Mouse (Mus musculus): Measurements from ENCODE around the gene Cep19.
A peak's percentile ranks its signal among the peaks of the same experiment; 100 is the strongest.

Gene Cep19

GRCm38 (mm10) chr16:32107342-32108045 is 7.9 kb downstream of the Cep19 start:
- no peak for DNase-seq (ENCODE audit: low spot score)

GRCm38 (mm10) chr16:32108170-32108569 is 8.6 kb downstream of the Cep19 start:
- DNase-seq (ENCODE audit: low spot score), result no peak

- DNase-seq (ENCODE audit: low spot score), result no peak
These were observed 9.0 kb downstream of the Cep19 start for GRCm38 (mm10) chr16:32108578-32108977.

GRCm38 (mm10) chr16:32110951-32111699 is 11.5 kb downstream of the Cep19 start:
- DNase-seq (ENCODE audit: low spot score), result no peak

GRCm38 (mm10) chr16:32113541-32114218 is 14.1 kb downstream of the Cep19 start:
- DNase-seq (ENCODE audit: low spot score), result peak; percentile 66

- no peak for DNase-seq (ENCODE audit: low spot score)
These were observed 14.8 kb downstream of the Cep19 start for GRCm38 (mm10) chr16:32114406-32114805.

GRCm38 (mm10) chr16:32114968-32115695 is 15.5 kb downstream of the Cep19 start:
- DNase-seq (ENCODE audit: low spot score), result peak; percentile 80

GRCm38 (mm10) chr16:32115781-32116180 is 16.2 kb downstream of the Cep19 start:
- no peak for DNase-seq (ENCODE audit: low spot score)

GRCm38 (mm10) chr16:32116186-32116585 is 16.6 kb downstream of the Cep19 start:
- no peak for DNase-seq (ENCODE audit: low spot score)

- DNase-seq (ENCODE audit: low spot score), result no peak
These were observed 20.9 kb downstream of the Cep19 start for GRCm38 (mm10) chr16:32120454-32120853.

GRCm38 (mm10) chr16:32124020-32124419 is 24.4 kb downstream of the Cep19 start:
- DNase-seq (ENCODE audit: low spot score), result no peak

GRCm38 (mm10) chr16:32124444-32125335 is 25.1 kb downstream of the Cep19 start:
- DNase-seq (ENCODE audit: low spot score), result no peak

GRCm38 (mm10) chr16:32125364-32125763 is 25.8 kb downstream of the Cep19 start:
- DNase-seq (ENCODE audit: low spot score), result no peak

- no peak for DNase-seq (ENCODE audit: low spot score)
These were observed 27.4 kb downstream of the Cep19 start for GRCm38 (mm10) chr16:32127046-32127445.

GRCm38 (mm10) chr16:32129449-32130189 is 30.0 kb downstream of the Cep19 start:
- no peak for DNase-seq (ENCODE audit: low spot score)

GRCm38 (mm10) chr16:32130190-32130826 is 30.7 kb downstream of the Cep19 start:
- DNase-seq (ENCODE audit: low spot score), result peak; percentile 61

GRCm38 (mm10) chr16:32133148-32133547 is 33.5 kb downstream of the Cep19 start:
- DNase-seq (ENCODE audit: low spot score), result no peak

- no peak for DNase-seq (ENCODE audit: low spot score)
These were observed 36.3 kb downstream of the Cep19 start for GRCm38 (mm10) chr16:32135842-32136357.

- DNase-seq (ENCODE audit: low spot score), result no peak
These were observed 39.4 kb downstream of the Cep19 start for GRCm38 (mm10) chr16:32138954-32139353.

- no peak for DNase-seq (ENCODE audit: low spot score)
These were observed 44.2 kb downstream of the Cep19 start for GRCm38 (mm10) chr16:32143766-32144165.
